Mouse (Mus musculus) adrenal gland, postnatal 14 days (tissue): ENCODE data around the gene Gm48552. TPM values are rescaled to one million over a fixed set of nuclear protein-coding genes. Genes with fewer than 3 reads are reported as not detected.

Experiments
- DNase-seq: peaks from one replicate; pipeline ENCODE4 v3.0.0; 2021; ENCODE audit warnings: mixed read lengths
- long read RNA-seq, 2 experiments: library from polyadenylated mRNA; stranded (forward); transcript quantifications; one replicate each; pipeline ENCODE4 v2.0.0; 2021
- total RNA-seq: library from RNA; stranded (reverse); gene quantifications from 2 replicates; pipeline ENCODE4 v1.2.3, GENCODE M21; 2021

Gm48552 gene
- total RNA-seq: 0.64 and 2.1 TPM in 2 replicates
- long read RNA-seq, experiment 1: 0 reads
- long read RNA-seq, experiment 2: 0 reads

GRCm38 (mm10) chr10:81388505-81389055 lies at the start of gene Gm48552:
Gm48552 (plus strand) TSS chr10:81389005.
- DNase-seq: no peak

GRCm38 (mm10) chr10:81340551-81341332 lies 48.1 kb upstream of the Gm48552 start:
- no peak for DNase-seq

GRCm38 (mm10) chr10:81341333-81341949 lies 47.4 kb upstream of the Gm48552 start:
- peak; percentile 89 for DNase-seq

GRCm38 (mm10) chr10:81342686-81343505 lies 45.9 kb upstream of the Gm48552 start, which contains the start of gene Gipc3:
Gipc3 (minus strand) TSS chr10:81343266.
- DNase-seq: peak; percentile 67

- peak; percentile 76 for DNase-seq
Measured at GRCm38 (mm10) chr10:81344421-81345161, 44.2 kb upstream of the Gm48552 start.

- DNase-seq: no peak
Measured at GRCm38 (mm10) chr10:81345162-81345534, 43.7 kb upstream of the Gm48552 start.

GRCm38 (mm10) chr10:81346453-81347067 lies 42.2 kb upstream of the Gm48552 start:
- DNase-seq: peak; percentile 92

- DNase-seq: peak; percentile 70
Measured at GRCm38 (mm10) chr10:81349146-81349545, 39.7 kb upstream of the Gm48552 start.

GRCm38 (mm10) chr10:81349961-81350350 lies 38.8 kb upstream of the Gm48552 start:
- no peak for DNase-seq

- DNase-seq: peak; percentile 99
Measured at GRCm38 (mm10) chr10:81350351-81351063, 38.3 kb upstream of the Gm48552 start, which contains the start of gene Hmg20b. Hmg20b (minus strand) TSS chr10:81350480.

- DNase-seq: no peak
Measured at GRCm38 (mm10) chr10:81351678-81352291, 37.0 kb upstream of the Gm48552 start.

- DNase-seq: no peak
Measured at GRCm38 (mm10) chr10:81354738-81355477, 33.9 kb upstream of the Gm48552 start.

- no peak for DNase-seq
Measured at GRCm38 (mm10) chr10:81355533-81355932, 33.3 kb upstream of the Gm48552 start.

- no peak for DNase-seq
Measured at GRCm38 (mm10) chr10:81356352-81356990, 32.3 kb upstream of the Gm48552 start.

- peak; percentile 95 for DNase-seq
Measured at GRCm38 (mm10) chr10:81356991-81357844, 31.6 kb upstream of the Gm48552 start, which contains the start of gene Mfsd12. Mfsd12 (plus strand) TSS chr10:81357491.

GRCm38 (mm10) chr10:81358209-81358608 lies 30.6 kb upstream of the Gm48552 start:
- no peak for DNase-seq

- DNase-seq: no peak
Measured at GRCm38 (mm10) chr10:81358841-81359240, 30.0 kb upstream of the Gm48552 start.

GRCm38 (mm10) chr10:81360721-81361120 lies 28.1 kb upstream of the Gm48552 start:
- no peak for DNase-seq
